Mouse (Mus musculus) gastrocnemius, adult 2 months (tissue): ENCODE data around the gene Pmm1. TPM values are rescaled to one million over a fixed set of nuclear protein-coding genes. Genes with fewer than 3 reads are reported as not detected.
A peak's percentile ranks its signal among the peaks of the same experiment; 100 is the strongest.

Experiments
- DNase-seq: peaks from one replicate; pipeline ENCODE4 v3.0.0; 2022
- H3K27ac ChIP-seq: fragments of 200-600 bp; 2 replicates; pipeline ENCODE4 v1.8.1; 2022; ENCODE audit warnings: mild to moderate bottlenecking
- H3K4me3 ChIP-seq: fragments of 200-600 bp; 2 replicates; pipeline ENCODE4 v1.8.1; 2022; ENCODE audit warnings: mild to moderate bottlenecking, moderate library complexity
- CTCF ChIP-seq: fragments of 200-600 bp; IDR thresholded peaks from 2 replicates; pipeline ENCODE4 v1.8.1; 2022; ENCODE audit warnings: antibody characterized with exemption, mild to moderate bottlenecking, moderate library complexity
- intact Hi-C: fragments of 180-260 bp; cut with DNase I; formaldehyde crosslinking; loops from one replicate; pipeline ENCODE4 v1.15.1; 2025
- total RNA-seq, 2 experiments: library from RNA; stranded (reverse); gene quantifications; 2 replicates each; pipeline ENCODE4 v1.2.3; 2021

Gene Pmm1
- total RNA-seq, 2 experiments from 2014 or later, result 16.2 to 17.2 TPM

DNA sequence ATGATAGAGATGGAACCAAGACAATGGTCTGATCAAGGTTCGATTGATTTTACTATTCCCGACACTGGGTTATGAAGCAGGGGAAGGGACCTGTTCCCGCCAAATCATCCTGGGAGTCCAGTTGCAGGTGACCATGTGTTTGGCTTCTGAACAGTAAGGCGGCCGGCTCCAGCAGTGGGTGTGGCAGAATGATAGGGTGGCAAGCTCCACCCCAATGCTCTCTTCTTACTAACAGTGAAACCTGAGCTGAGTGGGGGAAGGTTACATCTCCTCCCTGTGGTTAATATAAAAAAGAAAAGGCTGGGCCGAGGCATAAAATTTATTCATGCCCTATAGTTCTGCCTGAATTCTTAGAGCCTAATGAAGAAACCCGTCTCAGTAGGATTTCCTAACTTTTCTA lies 8.4 kb upstream of the Pmm1 start:
- no peak overlapping the region for H3K27ac ChIP-seq
- no peak overlapping the region for H3K4me3 ChIP-seq
- DNase-seq, result no peak
- intact Hi-C loops, result no loop called here
- TF ChIP-seq CTCF, result no peak

DNA sequence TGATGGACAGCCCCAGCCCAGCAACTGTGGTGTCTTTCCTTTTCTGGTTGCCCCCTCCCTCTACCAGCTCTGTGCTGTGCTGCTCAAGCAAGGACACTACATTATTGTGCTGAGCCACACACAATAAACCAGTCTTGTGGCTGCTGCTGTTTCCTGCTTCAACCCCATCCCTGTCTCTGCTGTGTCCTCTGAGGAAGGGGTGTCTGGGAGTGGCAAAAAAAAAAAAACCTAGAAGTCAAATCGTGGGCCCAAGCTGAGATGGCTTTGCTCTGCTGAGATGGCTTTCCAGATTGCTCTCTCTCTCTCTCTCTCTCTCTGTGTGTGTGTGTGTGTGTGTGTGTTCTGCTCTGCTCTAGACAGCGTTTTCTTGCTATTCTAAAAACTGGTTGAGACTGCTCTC lies 7.7 kb upstream of the Pmm1 start:
- intact Hi-C loops, result no loop called here
- no peak for DNase-seq
- no peak overlapping the region for H3K27ac ChIP-seq
- H3K4me3 ChIP-seq, result no peak overlapping the region
- TF ChIP-seq CTCF, result no peak

DNA sequence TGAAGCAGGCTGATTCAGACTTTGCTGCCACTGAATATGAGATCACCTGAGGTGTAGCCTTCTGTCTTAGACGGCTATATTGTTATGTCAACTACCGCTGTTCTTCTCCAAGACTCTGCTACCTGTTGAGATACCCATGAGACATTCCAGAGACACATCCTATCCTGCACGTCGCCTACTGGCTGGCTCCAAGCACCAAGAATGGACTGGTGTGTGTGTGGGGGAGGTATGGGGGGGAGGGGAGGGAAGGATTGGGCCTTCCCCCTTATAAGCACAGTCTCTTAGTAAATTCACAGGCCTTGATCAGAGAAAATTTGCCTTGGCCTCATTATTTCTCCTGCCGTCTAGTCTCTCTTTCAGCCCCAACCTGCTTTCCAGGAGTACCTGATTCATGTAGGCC lies 7.1 kb upstream of the Pmm1 start:
- intact Hi-C loops, result no loop called here
- Histone ChIP-seq H3K4me3 (no peak overlapping the region), H3K27ac (no peak overlapping the region)
- TF ChIP-seq CTCF, result no peak
- no peak for DNase-seq

DNA sequence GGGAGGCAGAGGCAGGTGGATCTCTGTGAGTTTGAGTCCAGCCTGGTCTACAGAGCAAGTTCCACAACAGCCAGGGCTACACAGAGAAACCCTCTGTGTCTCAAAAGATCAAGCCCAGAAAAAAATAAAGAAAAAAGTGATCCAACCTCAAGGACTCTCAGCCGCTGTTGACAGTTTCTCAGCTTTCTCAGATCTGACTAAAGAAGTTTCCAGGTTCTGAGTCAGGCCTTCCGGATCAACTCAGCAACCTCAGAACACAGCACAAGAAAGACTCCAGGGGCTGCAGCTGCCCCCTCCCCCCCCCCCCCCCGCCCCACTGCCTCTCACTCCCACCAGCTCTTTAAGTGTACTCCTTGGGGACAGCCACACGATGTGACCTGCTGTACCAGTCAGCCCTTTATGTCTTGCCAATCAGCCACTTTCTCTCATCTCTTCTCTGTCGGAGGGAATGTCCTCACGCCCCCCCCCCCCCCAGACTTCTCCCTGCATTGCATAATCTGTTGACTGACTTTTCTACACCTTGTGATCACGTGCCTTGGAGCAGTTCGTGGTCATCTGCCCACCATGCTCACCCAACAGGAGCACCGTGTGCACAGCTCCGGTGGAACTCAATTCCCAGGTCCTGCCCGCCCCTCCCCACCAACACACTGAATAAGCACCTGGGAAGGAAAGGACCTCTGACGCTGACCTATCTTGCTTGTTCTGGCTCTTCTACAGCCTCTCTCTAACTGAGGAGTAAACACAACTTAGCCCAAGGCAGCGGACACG lies 5.5 kb upstream of the Pmm1 start:
- no peak for DNase-seq
- intact Hi-C loops, result no loop called here
- H3K4me3 ChIP-seq, result no peak overlapping the region

DNA sequence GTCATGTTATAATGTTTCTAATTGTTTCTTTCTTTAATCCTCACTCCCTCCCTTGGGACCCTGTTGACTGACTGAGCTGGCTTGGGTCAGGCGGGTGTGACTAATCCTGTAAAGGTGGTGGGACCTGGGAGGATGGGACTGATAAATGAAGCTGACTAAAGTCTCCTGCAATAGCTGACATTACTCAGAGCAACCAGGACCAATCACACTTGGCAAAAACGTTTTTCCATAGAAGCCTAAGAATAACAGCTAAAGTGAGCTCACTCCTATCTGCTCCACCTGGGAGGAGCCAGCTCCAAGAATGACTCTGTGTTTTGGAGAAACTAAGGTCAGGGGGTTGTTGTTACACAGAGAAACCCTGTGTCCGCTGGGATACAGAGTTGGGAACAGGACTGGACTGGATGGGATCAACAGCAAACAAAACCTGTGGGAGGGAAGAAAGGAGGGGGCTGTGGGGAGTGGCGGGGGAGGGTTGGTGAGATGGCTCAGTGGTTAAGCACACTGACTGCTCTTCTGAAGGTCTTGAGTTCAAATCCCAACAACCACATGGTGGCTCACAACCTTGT lies 4.3 kb upstream of the Pmm1 start:
- no peak for DNase-seq
- no peak overlapping the region for H3K27ac ChIP-seq
- no peak for TF ChIP-seq CTCF
- intact Hi-C loops, result no loop called here
- H3K4me3 ChIP-seq, result no peak overlapping the region

More for the DNA sequence above, 5.5 kb upstream of the Pmm1 start:
- no peak for TF ChIP-seq CTCF
- no peak overlapping the region for H3K27ac ChIP-seq

DNA sequence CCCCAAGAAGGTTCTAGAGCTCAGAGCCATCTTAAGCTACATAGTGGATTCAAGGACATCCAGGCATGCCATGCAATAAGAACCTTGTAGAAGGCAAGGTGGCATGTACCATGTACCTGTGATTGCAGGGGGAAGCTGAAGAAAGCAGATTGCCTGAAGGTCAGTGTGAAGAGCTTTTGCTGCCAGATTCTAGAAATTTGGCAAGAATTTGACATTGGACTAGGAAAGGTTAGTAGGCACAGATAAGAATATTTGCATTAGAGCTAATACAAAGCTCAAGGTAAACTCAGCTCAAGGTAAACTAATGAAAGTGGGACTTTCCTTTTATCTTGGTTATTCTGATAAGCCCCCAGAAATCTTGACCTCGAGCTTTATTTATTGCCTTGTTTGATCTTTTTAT lies 3.5 kb upstream of the Pmm1 start:
- intact Hi-C loops, result no loop called here
- H3K27ac ChIP-seq, result no peak overlapping the region
- no peak for TF ChIP-seq CTCF
- DNase-seq, result no peak
- no peak overlapping the region for H3K4me3 ChIP-seq

DNA sequence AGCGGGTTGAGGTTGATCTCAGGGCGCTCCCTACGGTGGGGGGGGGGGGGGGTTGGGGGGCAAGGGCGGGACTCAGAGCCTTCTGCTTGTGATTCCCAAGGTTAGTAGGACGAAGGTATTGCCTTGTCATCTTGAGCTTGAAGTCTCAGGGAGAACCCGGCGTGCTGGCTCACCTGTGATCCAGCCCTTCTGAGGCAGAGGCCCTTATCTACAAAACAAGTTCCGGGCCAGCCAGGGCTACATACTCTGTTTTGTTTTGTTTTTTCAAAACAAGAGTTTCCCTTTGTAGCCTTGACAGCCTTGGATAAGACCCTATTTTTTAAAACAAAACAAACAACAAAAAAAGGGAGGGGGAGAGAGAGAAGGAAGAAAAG lies 335 bp upstream of the Pmm1 start:
- Histone ChIP-seq H3K27ac (peak overlapping the region; percentile 81), H3K4me3 (peak overlapping the region; percentile 97)
- intact Hi-C loops, result no loop called here
- no peak for DNase-seq
- TF ChIP-seq CTCF, result no peak

DNA sequence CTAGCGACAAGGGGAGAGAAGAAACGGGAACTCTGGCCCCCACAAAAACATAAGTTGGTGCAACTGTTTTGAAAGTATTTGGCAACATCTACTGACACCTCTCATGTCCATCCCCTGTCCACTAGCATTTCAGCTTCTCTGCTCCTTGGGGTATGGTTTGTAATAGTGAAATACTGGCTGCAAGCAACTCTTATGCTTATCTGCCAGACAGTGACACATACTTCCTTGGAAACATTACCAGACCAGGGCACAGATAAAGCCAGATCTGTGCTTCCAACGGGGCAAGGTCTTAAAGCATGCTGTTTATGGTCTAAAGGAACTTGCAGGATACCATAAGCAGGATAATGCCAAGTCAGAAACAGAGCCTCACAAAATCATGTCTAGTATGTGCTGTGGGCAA lies 1.8 kb downstream of the Pmm1 start:
- Histone ChIP-seq H3K27ac (no peak overlapping the region), H3K4me3 (no peak overlapping the region)
- intact Hi-C loops, result no loop called here
- no peak for TF ChIP-seq CTCF
- DNase-seq, result no peak

DNA sequence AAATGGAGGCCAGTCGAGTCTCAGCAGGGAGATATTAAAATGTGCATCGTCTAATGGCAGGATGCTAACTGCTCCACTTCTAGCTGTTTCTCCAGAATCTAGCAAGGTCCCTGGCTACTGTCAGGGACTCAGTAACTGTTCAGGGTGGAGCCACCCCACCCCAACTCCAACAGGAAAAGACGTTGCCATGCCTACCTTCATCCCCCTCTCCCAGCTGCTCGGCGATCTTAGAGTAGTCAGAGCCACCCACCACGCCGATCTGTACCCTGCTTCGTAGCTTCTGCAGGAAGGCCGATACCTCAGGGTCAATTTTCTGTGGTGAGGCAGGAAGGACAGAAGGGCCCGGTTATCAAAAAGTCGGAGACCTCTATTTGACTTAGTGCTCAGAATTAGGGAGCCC lies 3.1 kb downstream of the Pmm1 start:
- no peak overlapping the region for H3K4me3 ChIP-seq
- no peak for TF ChIP-seq CTCF
- intact Hi-C loops, result no loop called here
- no peak for DNase-seq
- H3K27ac ChIP-seq, result no peak overlapping the region

DNA sequence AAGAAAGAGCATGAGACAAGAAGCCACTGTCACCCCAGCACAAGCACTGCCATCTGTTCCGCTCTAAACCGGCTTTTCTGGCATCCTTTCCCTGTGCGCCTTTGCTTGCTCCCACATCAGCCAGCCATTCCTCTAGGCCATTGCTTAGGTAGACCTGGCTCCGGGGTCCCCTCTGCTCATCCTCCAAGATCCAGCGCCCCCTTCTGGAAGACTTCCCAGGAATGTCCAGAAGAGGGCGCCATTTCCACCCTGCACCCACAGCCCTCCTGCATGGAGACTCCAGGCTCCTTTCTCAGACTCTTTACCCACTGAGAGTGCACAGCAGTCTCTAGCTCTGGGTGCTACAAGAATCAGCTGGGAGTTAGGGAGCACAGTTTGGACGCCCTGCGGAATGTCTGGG lies 4.3 kb downstream of the Pmm1 start:
- intact Hi-C loops, result no loop called here
- no peak overlapping the region for H3K27ac ChIP-seq
- peak; percentile 49 for DNase-seq
- H3K4me3 ChIP-seq, result no peak overlapping the region
- TF ChIP-seq CTCF, result peak; percentile 88

DNA sequence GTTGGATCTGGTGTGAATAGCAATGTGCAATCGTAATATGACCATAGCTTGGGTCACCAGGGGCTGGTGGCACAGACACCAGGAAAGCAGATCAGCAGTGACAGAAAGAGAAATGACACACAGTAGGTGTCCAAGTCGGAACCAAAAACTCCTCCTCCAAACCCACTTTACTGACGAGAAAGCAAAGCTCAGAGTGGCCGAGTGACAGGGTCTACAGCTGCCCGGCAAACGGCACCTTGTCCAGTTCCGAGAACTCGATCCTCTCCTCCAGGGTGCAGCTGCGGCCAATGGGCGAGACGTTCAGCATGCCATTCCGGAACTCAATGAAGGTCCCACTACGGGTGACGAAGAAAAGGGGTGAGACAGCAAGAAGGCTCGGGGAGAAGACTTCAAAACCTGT lies 5.3 kb downstream of the Pmm1 start:
- Histone ChIP-seq H3K27ac (no peak overlapping the region), H3K4me3 (no peak overlapping the region)
- intact Hi-C loops, result no loop called here
- TF ChIP-seq CTCF, result no peak
- no peak for DNase-seq

DNA sequence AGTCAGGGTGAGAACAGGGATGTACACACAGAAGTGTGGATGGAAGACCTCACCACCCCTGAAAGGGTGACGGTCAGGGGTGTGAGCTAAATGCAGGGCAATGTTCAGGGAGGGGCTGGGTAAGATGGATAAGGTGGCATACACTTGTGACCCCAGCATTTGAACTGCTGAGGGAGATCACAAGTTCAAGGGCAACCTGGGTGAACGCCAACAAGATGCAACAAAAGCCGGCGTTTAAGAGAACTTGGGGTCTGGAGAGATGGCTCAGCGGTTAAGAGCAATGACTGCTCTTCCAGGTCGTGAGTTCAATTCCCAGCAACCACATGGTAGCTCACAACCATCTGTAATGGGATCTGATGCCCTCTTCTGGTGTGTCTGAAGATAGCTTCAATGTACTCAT lies 6.0 kb downstream of the Pmm1 start:
- no peak for TF ChIP-seq CTCF
- intact Hi-C loops, result no loop called here
- no peak overlapping the region for H3K4me3 ChIP-seq
- H3K27ac ChIP-seq, result no peak overlapping the region
- no peak for DNase-seq

DNA sequence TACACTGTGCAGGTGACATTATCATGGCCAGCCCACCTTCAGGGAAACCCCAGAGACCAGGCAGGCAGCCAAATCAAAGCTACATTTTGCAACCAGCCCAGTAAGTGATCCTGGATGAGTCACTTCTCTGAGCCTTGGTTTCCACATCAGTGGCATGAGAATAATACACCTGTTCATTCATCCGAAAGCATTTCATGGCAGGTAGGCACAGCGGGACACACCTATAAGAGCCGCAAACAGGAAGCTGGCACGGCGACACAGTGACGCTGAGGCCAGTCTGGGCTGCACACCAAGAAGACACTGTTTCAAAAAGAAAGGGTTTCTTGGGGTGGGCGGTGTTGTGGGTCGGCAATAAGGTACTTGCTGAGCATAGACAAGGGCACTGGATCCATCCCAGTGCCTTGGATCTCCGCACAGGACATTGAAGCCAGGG lies 6.6 kb downstream of the Pmm1 start:
- no peak overlapping the region for H3K27ac ChIP-seq
- intact Hi-C loops, result no loop called here
- DNase-seq, result no peak
- no peak overlapping the region for H3K4me3 ChIP-seq
- no peak for TF ChIP-seq CTCF

DNA sequence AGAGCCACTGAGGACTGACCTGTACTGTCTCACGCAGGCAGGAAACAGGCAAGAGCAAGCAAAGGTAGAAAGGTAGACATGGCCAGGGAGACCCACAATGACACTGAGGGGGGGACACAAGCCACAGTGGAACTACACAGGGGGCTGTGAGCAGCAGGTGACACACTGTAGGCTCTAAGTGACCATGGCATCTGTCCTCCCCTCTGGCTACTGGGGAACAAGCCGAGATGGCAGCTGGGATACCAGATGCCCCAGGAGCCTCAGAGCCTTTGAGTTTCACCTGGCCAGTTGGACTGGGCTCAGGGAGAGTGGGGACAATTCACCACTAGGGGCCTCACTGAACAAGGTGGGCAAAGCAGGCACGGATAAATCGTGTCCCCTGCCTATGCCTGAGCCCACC lies 8.4 kb downstream of the Pmm1 start:
- intact Hi-C loops, result no loop called here
- Histone ChIP-seq H3K27ac (no peak overlapping the region), H3K4me3 (no peak overlapping the region)
- no peak for DNase-seq
- no peak for TF ChIP-seq CTCF
